Mouse (Mus musculus) neural tube, embryonic 14.5 days (tissue): ENCODE data around the gene Pla2g4e. TPM values are rescaled to one million over a fixed set of nuclear protein-coding genes. Genes with fewer than 3 reads are reported as not detected.

Experiments
- ATAC-seq: fragments of 200-750 bp; cut with Nextera tagmentation; 2 replicates; pipeline ENCODE4 v1.8.0; 2017; ENCODE audit warnings: low read depth, mild to moderate bottlenecking, moderate TSS enrichment, moderate library complexity
- H3K27ac ChIP-seq: fragments of 300-500 bp; sonication (generic); 2 replicates; pipeline ENCODE4 v1.5.1; 2014; ENCODE audit warnings: low read depth, mild to moderate bottlenecking, control low read depth, low read length, moderate library complexity, mixed read lengths
- H3K27me3 ChIP-seq: fragments of 300-500 bp; sonication (generic); 2 replicates; pipeline ENCODE4 v1.6.1; 2014; ENCODE audit warnings: low read length; ENCODE audit not compliant: control insufficient read depth, insufficient read depth
- H3K36me3 ChIP-seq: fragments of 300-500 bp; sonication (generic); 2 replicates; pipeline ENCODE4 v1.6.1; 2014; ENCODE audit warnings: low read length, mixed read lengths; ENCODE audit not compliant: control insufficient read depth, insufficient read depth
- H3K4me1 ChIP-seq: fragments of 300-500 bp; sonication (generic); 2 replicates; pipeline ENCODE4 v1.6.1; 2014; ENCODE audit warnings: low read length; ENCODE audit not compliant: control insufficient read depth, insufficient read depth
- H3K4me2 ChIP-seq: fragments of 300-500 bp; sonication (generic); 2 replicates; pipeline ENCODE4 v1.6.1; 2014; ENCODE audit warnings: mild to moderate bottlenecking, low read depth, low read length, control low read depth
- H3K4me3 ChIP-seq: fragments of 300-500 bp; sonication (generic); 2 replicates; pipeline ENCODE4 v1.5.1; 2014; ENCODE audit warnings: low read depth, low read length, control low read depth, mixed read lengths
- H3K9ac ChIP-seq: fragments of 300-500 bp; sonication (generic); replicated peaks from 2 replicates; pipeline ENCODE4 v1.6.1; 2014; ENCODE audit warnings: low read depth, mild to moderate bottlenecking, control low read depth, low read length, mixed read lengths
- H3K9me3 ChIP-seq: fragments of 300-500 bp; sonication (generic); 2 replicates; pipeline ENCODE4 v1.6.1; 2016; ENCODE audit warnings: low read length; ENCODE audit not compliant: control insufficient read depth
- WGBS: fragments of 180-500 bp; shearing (Covaris S2); extraction: QIAGEN DNeasy Blood & Tissue Kit; methylation state at CpG from one replicate; pipeline ENCODE4 v1.1.7; 2014; 5-methylcytosine and 5-hydroxymethylcytosine counted together
- polyA plus RNA-seq: library from polyadenylated mRNA; unstranded; fragments of >200 nt; fragmentation: Nextera tagmentation; extraction: Ambion mirVana; gene quantifications from 2 replicates; pipeline ENCODE4 v1.2.1, GENCODE M21; 2014

The Pla2g4e gene
- polyA plus RNA-seq, 1 experiment from 2014 or later: 7.2 TPM

- Histone ChIP-seq H3K9ac (no peak overlapping the region), H3K4me3 (no peak overlapping the region), H3K4me1 (no peaks in the 10 kb centered on the region), H3K27ac (no peak overlapping the region), H3K9me3 (no peaks in the 10 kb centered on the region), H3K27me3 (no peaks in the 10 kb centered on the region), H3K4me2 (no peak overlapping the region), H3K36me3 (no peaks in the 10 kb centered on the region)
- WGBS: 18% methylated on average over 8 of the region's 8 CpGs
- ATAC-seq: no peak
Measured at GRCm38 (mm10) chr2:120279961-120280360, 34.8 kb upstream of the Pla2g4e start.

DNA sequence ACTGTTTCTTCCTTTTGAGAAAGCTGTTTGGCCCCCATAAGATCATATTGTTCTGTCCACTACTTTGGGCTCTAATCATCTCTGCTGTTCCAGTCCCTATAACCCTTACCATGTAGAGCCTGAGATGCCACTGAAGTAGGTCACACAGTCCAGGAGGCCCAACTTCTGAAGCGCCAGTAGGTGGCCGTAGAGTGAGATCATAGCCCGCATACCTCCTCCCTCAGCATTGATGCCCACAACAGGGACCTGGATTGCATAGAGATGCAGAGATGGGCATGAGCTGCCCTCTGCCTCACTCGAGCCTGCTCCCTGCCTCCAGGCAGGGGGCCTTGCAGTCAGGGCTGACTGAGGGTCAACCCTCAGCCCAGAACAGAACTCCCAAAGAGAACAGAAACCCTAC lies 31.8 kb upstream of the Pla2g4e start:
- WGBS: 85% methylated on average over 4 of the region's 4 CpGs
- Histone ChIP-seq H3K27ac (no peak overlapping the region), H3K4me3 (no peak overlapping the region)

GRCm38 (mm10) chr2:120268635-120269034 lies 23.5 kb upstream of the Pla2g4e start:
- H3K9me3 ChIP-seq: no peaks in the 10 kb centered on the region
- no peak overlapping the region for H3K9ac ChIP-seq
- H3K27me3 ChIP-seq: no peaks in the 10 kb centered on the region
- H3K4me1 ChIP-seq: no peaks in the 10 kb centered on the region
- no peaks in the 10 kb centered on the region for H3K36me3 ChIP-seq
- no peak overlapping the region for H3K4me3 ChIP-seq
- no peak overlapping the region for H3K27ac ChIP-seq
- ATAC-seq: no peak
- WGBS: 5% methylated on average over 9 of the region's 9 CpGs
- H3K4me2 ChIP-seq: no peak overlapping the region

More for the DNA sequence above, 31.8 kb upstream of the Pla2g4e start:
- ATAC-seq: no peak
- Histone ChIP-seq H3K4me2 (no peak overlapping the region), H3K9ac (no peak overlapping the region), H3K36me3 (no peaks in the 10 kb centered on the region), H3K4me1 (no peaks in the 10 kb centered on the region), H3K27me3 (no peaks in the 10 kb centered on the region), H3K9me3 (no peaks in the 10 kb centered on the region)

DNA sequence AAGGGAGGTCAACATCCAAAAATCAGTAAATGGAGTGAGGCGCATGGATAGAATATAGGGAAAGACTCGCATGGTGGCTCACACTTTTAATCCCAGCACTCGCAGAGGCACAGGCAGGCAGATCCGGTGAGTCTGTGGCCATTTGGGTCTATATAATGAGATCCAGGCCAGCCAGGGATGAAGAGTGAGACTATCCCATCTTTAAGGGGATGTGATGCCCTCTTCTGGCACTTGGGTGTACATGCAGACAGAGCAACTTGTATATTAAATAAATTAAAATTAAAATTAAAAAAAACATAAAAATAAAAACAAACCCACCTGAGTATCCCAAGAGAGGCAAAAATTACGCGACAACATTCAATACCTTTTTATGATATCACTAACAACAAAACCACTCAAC lies 20.4 kb upstream of the Pla2g4e start:
- Histone ChIP-seq H3K4me1 (no peaks in the 10 kb centered on the region), H3K27ac (no peak overlapping the region), H3K4me3 (no peak overlapping the region), H3K4me2 (no peak overlapping the region), H3K36me3 (no peaks in the 10 kb centered on the region), H3K9ac (no peak overlapping the region), H3K27me3 (no peaks in the 10 kb centered on the region), H3K9me3 (no peaks in the 10 kb centered on the region)
- no peak for ATAC-seq
- 78% methylated on average over 6 of the region's 6 CpGs for WGBS

GRCm38 (mm10) chr2:120264858-120265257 lies 19.7 kb upstream of the Pla2g4e start:
- WGBS: 59% methylated on average over 10 of the region's 10 CpGs
- H3K9me3 ChIP-seq: no peaks in the 10 kb centered on the region
- no peaks in the 10 kb centered on the region for H3K4me1 ChIP-seq
- H3K4me2 ChIP-seq: no peak overlapping the region
- H3K27ac ChIP-seq: no peak overlapping the region
- ATAC-seq: no peak
- H3K9ac ChIP-seq: no peak overlapping the region
- no peak overlapping the region for H3K4me3 ChIP-seq
- H3K27me3 ChIP-seq: no peaks in the 10 kb centered on the region
- H3K36me3 ChIP-seq: no peaks in the 10 kb centered on the region

DNA sequence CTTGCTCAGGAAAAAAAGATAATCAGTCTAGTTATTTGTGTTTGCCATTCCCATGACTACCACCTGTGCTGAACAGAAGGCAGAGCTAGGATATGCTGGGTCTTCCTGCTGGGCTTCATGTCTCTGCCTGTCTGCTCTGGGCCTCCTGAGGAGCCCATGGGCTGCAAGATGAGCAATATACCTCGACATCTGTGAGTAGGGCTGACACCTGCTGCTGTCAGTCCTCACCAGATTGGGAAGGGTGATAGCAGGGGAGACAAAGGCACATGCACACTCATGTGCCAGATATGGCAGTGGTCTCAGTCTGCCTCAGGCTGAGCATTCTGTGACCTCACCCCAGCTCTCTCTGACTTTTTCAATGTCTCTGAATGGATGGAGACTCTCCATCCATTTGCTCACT lies 17.7 kb upstream of the Pla2g4e start:
- 17% methylated on average over 1 of the region's 1 CpGs for WGBS

GRCm38 (mm10) chr2:120261346-120261745 lies 16.2 kb upstream of the Pla2g4e start:
- no peaks in the 10 kb centered on the region for H3K36me3 ChIP-seq
- no peak overlapping the region for H3K9ac ChIP-seq
- H3K27ac ChIP-seq: no peak overlapping the region
- no peaks in the 10 kb centered on the region for H3K4me1 ChIP-seq
- H3K27me3 ChIP-seq: no peaks in the 10 kb centered on the region
- H3K9me3 ChIP-seq: no peaks in the 10 kb centered on the region
- WGBS: 69% methylated on average over 3 of the region's 3 CpGs
- H3K4me2 ChIP-seq: no peak overlapping the region
- ATAC-seq: no peak
- no peak overlapping the region for H3K4me3 ChIP-seq

More for the DNA sequence above, 17.7 kb upstream of the Pla2g4e start:
- Histone ChIP-seq H3K4me3 (no peak overlapping the region), H3K27ac (no peak overlapping the region), H3K36me3 (no peaks in the 10 kb centered on the region), H3K4me1 (no peaks in the 10 kb centered on the region), H3K9me3 (no peaks in the 10 kb centered on the region), H3K4me2 (no peak overlapping the region), H3K27me3 (no peaks in the 10 kb centered on the region), H3K9ac (no peak overlapping the region)
- ATAC-seq: no peak

GRCm38 (mm10) chr2:120256259-120256658 lies 11.1 kb upstream of the Pla2g4e start:
- no peak overlapping the region for H3K4me3 ChIP-seq
- no peaks in the 10 kb centered on the region for H3K4me1 ChIP-seq

DNA sequence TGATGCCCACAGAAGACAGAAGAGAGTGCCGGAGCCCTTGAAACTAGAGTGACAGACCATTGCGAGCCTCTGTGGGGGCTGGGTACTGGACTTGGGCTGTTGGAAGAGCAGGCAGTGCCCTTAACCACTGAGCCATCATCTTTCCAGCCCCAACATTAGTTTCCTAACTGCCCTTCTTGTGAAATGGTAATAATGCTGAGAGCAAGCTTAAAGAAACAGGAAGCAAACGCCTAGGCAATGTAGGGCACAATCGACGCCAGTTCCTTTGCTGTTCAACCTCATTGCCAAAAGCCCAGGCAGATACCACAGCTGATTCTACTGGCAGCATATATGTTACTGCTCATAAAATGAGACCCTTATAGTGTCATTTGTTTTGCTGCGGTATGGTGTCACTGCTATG lies 7.5 kb upstream of the Pla2g4e start:
- no peak overlapping the region for H3K27ac ChIP-seq
- 93% methylated on average over 6 of the region's 6 CpGs for WGBS
- H3K4me1 ChIP-seq: no peaks in the 10 kb centered on the region
- H3K4me2 ChIP-seq: no peak overlapping the region
- no peaks in the 10 kb centered on the region for H3K9me3 ChIP-seq
- no peak for ATAC-seq
- H3K36me3 ChIP-seq: no peaks in the 10 kb centered on the region
- H3K4me3 ChIP-seq: no peak overlapping the region
- no peak overlapping the region for H3K9ac ChIP-seq
- H3K27me3 ChIP-seq: 0 out of 2 replicates have a peak, but pooled peaks cover 2% of the 10 kb centered on the region

More at GRCm38 (mm10) chr2:120256259-120256658, 11.1 kb upstream of the Pla2g4e start:
- Histone ChIP-seq H3K9ac (no peak overlapping the region), H3K4me2 (no peak overlapping the region), H3K27ac (no peak overlapping the region), H3K27me3 (no peaks in the 10 kb centered on the region), H3K9me3 (no peaks in the 10 kb centered on the region), H3K36me3 (no peaks in the 10 kb centered on the region)
- ATAC-seq: no peak
